Mouse (Mus musculus) kidney, postnatal 0 days (tissue): ENCODE results near the gene F930015N05Rik. TPM values are rescaled to one million over a fixed set of nuclear protein-coding genes. Genes with fewer than 3 reads are reported as not detected.

Experiments used
- ATAC-seq: fragments of 200-750 bp; cut with Nextera tagmentation; replicated peaks from 2 replicates; pipeline ENCODE4 v1.8.0; 2017; ENCODE audit warnings: low read depth, moderate number of reproducible peaks, moderate TSS enrichment, moderate library complexity; ENCODE audit not compliant: low FRiP score
- DNase-seq: peaks from one replicate; pipeline ENCODE4 v3.0.0-alpha.2; 2016; ENCODE audit warnings: low spot score
- H3K27ac ChIP-seq: fragments of 300-500 bp; sonication (generic); 2 replicates; pipeline ENCODE4 v1.5.1; 2014; ENCODE audit warnings: mild to moderate bottlenecking
- H3K27me3 ChIP-seq: fragments of 300-500 bp; sonication (generic); 2 replicates; pipeline ENCODE4 v1.6.1; 2014; ENCODE audit warnings: low read length, mixed read lengths; ENCODE audit not compliant: insufficient read depth
- H3K36me3 ChIP-seq: fragments of 300-500 bp; sonication (generic); 2 replicates; pipeline ENCODE4 v1.6.1; 2014; ENCODE audit warnings: low read length, mixed read lengths; ENCODE audit not compliant: insufficient read depth
- H3K4me1 ChIP-seq: fragments of 300-500 bp; sonication (generic); replicated peaks from 2 replicates; pipeline ENCODE4 v1.6.1; 2014; ENCODE audit warnings: antibody characterized with exemption, low read length, mixed read lengths; ENCODE audit not compliant: insufficient read depth
- H3K4me2 ChIP-seq: fragments of 300-500 bp; sonication (generic); 2 replicates; pipeline ENCODE4 v1.6.1; 2014; ENCODE audit warnings: mild to moderate bottlenecking, low read length, moderate library complexity, mixed read lengths
- H3K4me3 ChIP-seq: fragments of 300-500 bp; sonication (generic); replicated peaks from 2 replicates; pipeline ENCODE4 v1.5.1; 2014; ENCODE audit warnings: low read depth, low read length
- H3K9ac ChIP-seq: fragments of 300-500 bp; sonication (generic); 2 replicates; pipeline ENCODE4 v1.6.1; 2014; ENCODE audit warnings: low read depth, low read length
- H3K9me3 ChIP-seq: fragments of 300-500 bp; sonication (generic); replicated peaks from 2 replicates; pipeline ENCODE4 v1.6.1; 2016; ENCODE audit warnings: low read length, inconsistent platforms, mixed read lengths
- CTCF ChIP-seq: IDR thresholded peaks from 2 replicates; pipeline ENCODE4 v1.5.1; 2016; ENCODE audit warnings: antibody characterized with exemption, low read depth, mild to moderate bottlenecking, moderate library complexity
- WGBS: fragments of 180-500 bp; shearing (Covaris S2); extraction: QIAGEN DNeasy Blood & Tissue Kit; methylation state at CpG from one replicate; pipeline ENCODE4 v1.1.7; 2014; 5-methylcytosine and 5-hydroxymethylcytosine counted together
- polyA plus RNA-seq: library from polyadenylated mRNA; unstranded; fragments of >200 nt; fragmentation: Nextera tagmentation; extraction: Ambion mirVana; gene quantifications from 2 replicates; pipeline ENCODE4 v1.2.1, GENCODE M21; 2015

F930015N05Rik gene
- polyA plus RNA-seq, 1 experiment from 2014 or later, result 0.50 TPM

GRCm38 (mm10) chr11:64448586-64449315, 12.3 kb upstream of the F930015N05Rik start:
- 79% methylated on average over 9 of the region's 9 CpGs for WGBS
- no peak for ATAC-seq
- Histone ChIP-seq H3K27me3 (0 out of 2 replicates have a peak, but pooled peaks cover 4% of the 10 kb centered on the region), H3K4me3 (no peak overlapping the region), H3K9me3 (no peaks in the 10 kb centered on the region), H3K4me1 (no peaks in the 10 kb centered on the region), H3K27ac (no peak overlapping the region), H3K36me3 (no peaks in the 10 kb centered on the region), H3K4me2 (no peak overlapping the region), H3K9ac (no peak overlapping the region)
- DNase-seq, result no peak
- TF ChIP-seq CTCF, result no peak

- H3K4me1 ChIP-seq, result no peaks in the 10 kb centered on the region
- no peak for DNase-seq
These were observed 8.8 kb upstream of the F930015N05Rik start for GRCm38 (mm10) chr11:64445227-64445626.

GRCm38 (mm10) chr11:64442701-64443100, 6.2 kb upstream of the F930015N05Rik start:
- WGBS, result 37% methylated on average over 3 of the region's 3 CpGs
- Histone ChIP-seq H3K4me1 (no peaks in the 10 kb centered on the region), H3K9ac (no peak overlapping the region), H3K4me2 (no peak overlapping the region), H3K27ac (no peak overlapping the region), H3K9me3 (no peaks in the 10 kb centered on the region), H3K36me3 (no peaks in the 10 kb centered on the region), H3K27me3 (peaks cover 4% of the 10 kb centered on the region; the same call in 1 of the 2 replicates), H3K4me3 (no peak overlapping the region)
- no peak for ATAC-seq
- DNase-seq, result no peak
- no peak for TF ChIP-seq CTCF

More at GRCm38 (mm10) chr11:64445227-64445626, 8.8 kb upstream of the F930015N05Rik start:
- Histone ChIP-seq H3K4me2 (no peak overlapping the region), H3K36me3 (no peaks in the 10 kb centered on the region), H3K4me3 (no peak overlapping the region), H3K9ac (no peak overlapping the region), H3K27me3 (0 out of 2 replicates have a peak, but pooled peaks cover 4% of the 10 kb centered on the region), H3K9me3 (no peaks in the 10 kb centered on the region), H3K27ac (no peak overlapping the region)
- WGBS, result 94% methylated on average over 1 of the region's 1 CpGs
- TF ChIP-seq CTCF, result no peak
- no peak for ATAC-seq

GRCm38 (mm10) chr11:64442119-64442518, 5.7 kb upstream of the F930015N05Rik start:
- H3K9me3 ChIP-seq, result no peaks in the 10 kb centered on the region
- H3K4me3 ChIP-seq, result no peak overlapping the region
- no peak overlapping the region for H3K27ac ChIP-seq
- DNase-seq, result peak; percentile 92
- no peak overlapping the region for H3K9ac ChIP-seq
- H3K4me1 ChIP-seq, result no peaks in the 10 kb centered on the region
- H3K4me2 ChIP-seq, result peak overlapping the region; percentile 34; the same call in 1 of the 2 replicates
- H3K36me3 ChIP-seq, result no peaks in the 10 kb centered on the region
- peaks cover 4% of the 10 kb centered on the region; the same call in 1 of the 2 replicates for H3K27me3 ChIP-seq
- no peak for ATAC-seq
- WGBS, result 31% methylated on average over 8 of the region's 8 CpGs
- TF ChIP-seq CTCF, result peak; percentile 80

GRCm38 (mm10) chr11:64438909-64439308, 2.5 kb upstream of the F930015N05Rik start:
- DNase-seq (no peak), ATAC-seq (no peak)
- Histone ChIP-seq H3K9ac (no peak overlapping the region), H3K27me3 (no peaks in the 10 kb centered on the region; the same call in 1 of the 2 replicates), H3K4me3 (no peak overlapping the region), H3K27ac (no peak overlapping the region), H3K4me1 (peaks cover 12% of the 10 kb centered on the region; the same call in 1 of the 2 replicates), H3K4me2 (no peak overlapping the region), H3K36me3 (no peaks in the 10 kb centered on the region), H3K9me3 (no peaks in the 10 kb centered on the region)
- TF ChIP-seq CTCF, result peak; percentile 52; the same call in 1 of the 2 replicates
- 42% methylated on average over 3 of the region's 3 CpGs for WGBS

- Histone ChIP-seq H3K4me2 (0 out of 2 replicates have a peak overlapping the region, but pooled peaks have one; percentile 27), H3K4me1 (peaks cover 12% of the 10 kb centered on the region; the same call in 1 of the 2 replicates), H3K9ac (no peak overlapping the region), H3K36me3 (no peaks in the 10 kb centered on the region), H3K27me3 (no peaks in the 10 kb centered on the region; the same call in 1 of the 2 replicates), H3K9me3 (no peaks in the 10 kb centered on the region), H3K4me3 (no peak overlapping the region), H3K27ac (no peak overlapping the region)
- WGBS, result 71% methylated on average over 3 of the region's 3 CpGs
- DNase-seq (no peak), ATAC-seq (no peak)
- no peak for TF ChIP-seq CTCF
These were observed 1.3 kb upstream of the F930015N05Rik start for GRCm38 (mm10) chr11:64437721-64438120.
